Mouse (Mus musculus) frontal cortex, postnatal 25 days (tissue): ENCODE measurements at regions not wholly inside any gene's neighbourhood (a gene's known extent, or its start where the extent isn't known, plus 50 kb on each side); places are given as distances from the start of the nearest gene placed in this dataset.

ENCODE experiments used
- DNase-seq, 2 experiments: peaks; one replicate each; pipeline ENCODE4 v3.0.0; 2022; ENCODE audit warnings: low spot score in 2 of 2

DNA sequence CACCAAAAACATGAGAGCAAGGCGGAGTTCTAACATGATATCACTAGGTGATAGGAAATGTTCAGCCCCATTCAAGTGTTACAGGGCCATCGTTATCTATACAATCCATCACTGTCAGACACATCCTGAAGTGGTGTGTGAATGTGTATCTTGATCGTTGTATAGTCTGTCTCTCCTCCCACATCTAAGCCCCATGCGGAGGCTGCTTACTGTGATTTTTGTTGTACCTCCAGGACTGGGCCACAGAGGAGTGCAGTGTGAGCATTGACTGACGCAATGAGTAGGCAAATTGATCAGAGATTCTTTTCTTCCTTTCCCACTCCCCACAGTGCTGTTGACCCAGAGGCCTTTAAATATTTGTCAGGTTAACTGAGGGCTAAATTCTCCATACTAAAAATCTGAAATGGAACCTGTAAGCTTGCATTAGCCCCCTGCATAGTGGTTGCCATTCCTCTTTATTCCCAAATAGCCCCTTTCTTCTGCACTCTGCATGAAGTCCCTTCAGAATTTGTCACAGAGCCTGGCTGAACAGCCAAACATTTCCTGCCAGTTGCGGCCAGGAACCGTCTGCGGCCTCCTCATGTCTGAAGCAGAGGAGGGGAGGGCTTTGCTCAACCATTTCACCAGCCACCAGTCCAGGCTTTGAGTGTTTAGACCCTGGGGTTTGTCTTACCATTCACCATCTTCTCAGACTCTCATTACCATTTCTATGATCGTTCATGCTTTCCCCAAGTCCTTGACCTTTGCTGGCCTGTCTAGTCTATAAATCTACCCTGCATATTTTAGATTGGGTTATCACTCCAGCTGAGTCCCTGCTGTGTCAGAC lies 119.3 kb downstream of the Ttc8 start:
- DNase-seq: no peak

DNA sequence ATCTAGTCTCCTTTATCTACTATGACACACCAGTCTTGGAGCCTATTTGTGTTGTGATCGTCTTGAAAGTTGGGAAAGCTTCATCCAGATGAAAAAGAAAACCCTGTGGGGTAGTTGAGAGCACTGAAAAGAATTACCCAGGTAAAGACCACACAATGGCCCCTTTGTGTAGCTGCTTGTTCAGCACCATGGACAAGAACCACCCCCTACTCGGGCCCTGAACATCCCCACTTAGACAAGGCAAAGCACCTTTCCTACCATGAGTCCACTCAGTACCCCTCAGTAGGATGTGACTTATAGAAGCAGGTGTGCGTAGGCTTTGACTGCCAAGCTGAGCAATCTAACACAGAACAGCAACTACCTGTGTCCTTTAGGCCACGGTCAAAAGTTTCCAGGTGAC lies 121.2 kb downstream of the Ttc8 start:
- DNase-seq: no peak

- DNase-seq: no peak
These were observed 122.8 kb downstream of the Ttc8 start for GRCm38 (mm10) chr12:99042918-99043862.

- no peak for DNase-seq
These were observed 124.1 kb downstream of the Ttc8 start for GRCm38 (mm10) chr12:99044477-99044876.

DNA sequence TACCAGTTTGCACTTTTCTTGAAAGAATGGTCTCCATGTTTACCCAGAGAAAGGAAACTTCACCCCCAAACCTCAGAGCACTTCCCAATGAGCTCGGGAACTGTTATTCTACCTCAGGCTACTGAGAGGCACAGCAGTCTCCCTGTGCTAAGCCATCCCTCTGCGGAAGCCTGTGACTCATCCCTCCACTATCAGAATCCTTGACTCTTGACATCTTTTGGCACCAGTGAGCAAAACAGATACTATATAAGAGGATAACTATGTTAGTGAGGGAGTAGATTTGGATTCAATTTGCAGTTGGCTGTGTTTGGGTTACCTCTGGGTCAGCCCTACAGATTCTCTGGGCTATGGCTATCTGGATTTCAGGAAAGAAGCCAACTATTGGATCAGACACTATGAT lies 130.1 kb downstream of the Ttc8 start:
- no peak for DNase-seq

DNA sequence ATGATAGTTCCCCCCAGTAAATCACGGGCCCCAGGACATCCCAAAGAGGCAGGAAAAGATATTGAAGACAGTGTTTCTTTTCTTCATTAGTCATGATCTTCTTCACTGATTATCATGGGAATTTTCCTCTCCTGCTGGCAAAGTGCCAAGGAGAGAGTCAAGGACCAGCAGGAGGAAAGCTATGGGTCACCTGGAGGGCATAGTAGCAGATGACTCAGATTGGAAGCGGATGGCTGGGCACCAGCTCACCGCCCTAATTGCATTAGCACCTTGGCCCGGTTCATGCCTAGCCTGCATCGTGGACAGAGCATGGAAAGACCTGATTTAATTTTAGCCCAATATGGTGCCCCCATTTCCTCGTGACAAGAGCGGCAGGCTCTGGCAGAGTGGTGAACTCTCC lies 132.2 kb downstream of the Ttc8 start:
- DNase-seq: no peak

GRCm38 (mm10) chr12:99057521-99057920 lies 137.1 kb downstream of the Ttc8 start:
- no peak for DNase-seq

DNA sequence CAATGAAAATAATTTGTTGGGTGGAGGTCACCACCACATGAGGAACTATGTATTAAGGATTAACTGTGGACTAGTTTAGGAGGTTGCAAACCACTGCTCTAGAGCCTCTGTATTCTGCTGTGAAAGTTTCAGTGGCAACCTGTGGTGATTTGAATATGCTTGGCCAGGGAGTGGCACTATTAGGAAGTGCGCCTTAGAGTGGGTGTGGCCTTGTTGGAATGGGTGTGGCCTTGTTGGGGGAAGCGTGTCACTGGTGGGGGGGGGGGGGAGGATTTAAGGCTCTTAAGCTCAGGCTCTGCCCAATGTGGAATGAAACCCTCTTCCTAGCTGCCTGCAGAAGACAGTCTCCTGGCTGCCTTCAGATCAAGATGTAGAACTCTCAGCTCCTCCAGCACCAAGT lies 138.5 kb downstream of the Ttc8 start:
- DNase-seq: no peak

- DNase-seq: no peak
These were observed 139.1 kb downstream of the Ttc8 start for GRCm38 (mm10) chr12:99059491-99059890.

DNA sequence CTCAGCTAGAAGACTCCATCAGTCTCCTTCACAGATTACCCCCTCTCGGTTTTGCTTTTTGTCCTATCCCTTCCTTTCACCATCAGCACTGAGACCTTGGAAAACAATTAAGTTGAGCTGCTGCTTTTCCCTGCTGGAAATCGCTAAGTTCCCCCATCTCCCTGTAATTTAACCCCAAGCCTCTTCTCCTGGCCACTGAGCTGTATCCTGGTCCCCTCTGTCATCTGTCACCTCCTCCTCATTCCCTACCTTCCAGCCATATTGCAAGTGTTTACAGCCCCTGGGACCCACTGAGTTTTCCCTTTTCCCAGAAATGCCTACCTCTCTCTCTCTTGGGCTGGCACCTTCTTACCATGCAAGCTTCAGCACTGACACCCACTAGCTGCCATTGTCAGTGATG lies 140.3 kb downstream of the Ttc8 start:
- DNase-seq: no peak

- no peak for DNase-seq
These were observed 143.1 kb downstream of the Ttc8 start for GRCm38 (mm10) chr12:99063441-99063840.

GRCm38 (mm10) chr12:99063885-99064284 lies 143.5 kb downstream of the Ttc8 start:
- no peak for DNase-seq

GRCm38 (mm10) chr12:99067962-99068361 lies 147.6 kb downstream of the Ttc8 start:
- no peak for DNase-seq

GRCm38 (mm10) chr12:99073766-99074165 lies 153.4 kb downstream of the Ttc8 start:
- DNase-seq: no peak

- DNase-seq: no peak
These were observed 157.0 kb downstream of the Ttc8 start for GRCm38 (mm10) chr12:99077366-99077765.

- no peak for DNase-seq
These were observed 159.5 kb downstream of the Ttc8 start for GRCm38 (mm10) chr12:99079873-99080272.

GRCm38 (mm10) chr12:99083616-99084015 lies 163.2 kb downstream of the Ttc8 start:
- no peak for DNase-seq

- peak; percentile 73 to 80 for DNase-seq
These were observed 163.8 kb downstream of the Ttc8 start for GRCm38 (mm10) chr12:99084144-99084543.

GRCm38 (mm10) chr12:99087286-99087685 lies 166.9 kb downstream of the Ttc8 start:
- no peak for DNase-seq

DNA sequence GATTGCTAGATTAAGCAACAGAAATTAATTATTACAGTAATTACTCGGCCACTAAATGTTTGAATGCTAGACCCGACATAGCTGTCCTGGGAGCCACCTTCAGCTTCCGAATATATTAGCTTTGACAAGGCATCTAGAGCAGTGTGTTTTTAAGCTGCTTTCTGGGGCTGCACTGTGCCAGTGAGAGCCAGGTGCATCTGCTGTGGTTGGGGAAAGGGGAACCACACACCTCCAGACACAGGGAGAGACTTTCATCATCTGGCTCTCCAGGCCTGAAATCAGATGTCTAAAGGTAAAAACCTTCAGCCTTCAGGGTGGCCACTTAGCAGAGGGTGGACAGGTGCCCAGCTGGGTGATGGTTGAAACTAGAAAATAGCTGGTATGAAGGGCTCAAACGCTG lies 171.4 kb downstream of the Ttc8 start:
- no peak for DNase-seq

DNA sequence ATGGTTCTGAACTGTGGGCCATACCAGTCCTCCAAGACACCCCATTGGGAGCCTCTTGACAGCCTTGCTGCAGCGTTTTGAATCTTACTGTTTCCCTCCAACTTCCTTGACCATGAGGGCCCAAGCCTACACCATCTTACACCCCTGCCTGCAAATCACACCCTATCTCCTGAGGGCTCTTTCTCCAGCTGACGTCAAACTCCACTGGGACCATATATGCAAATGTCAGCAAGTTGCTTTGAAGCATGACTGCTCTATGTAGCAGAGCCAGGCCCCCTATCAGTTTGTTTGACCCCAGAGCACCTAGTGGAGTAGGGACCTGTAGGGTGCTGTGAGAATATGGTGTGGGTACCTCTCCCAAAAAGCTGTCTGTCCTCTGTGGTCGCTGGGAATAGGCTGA lies 172.8 kb downstream of the Ttc8 start:
- DNase-seq: no peak

GRCm38 (mm10) chr12:99093989-99094388 lies 173.6 kb downstream of the Ttc8 start:
- DNase-seq: no peak
